Mouse (Mus musculus) MEL (cell line): ENCODE measurements around the gene Gm9964. TPM values are rescaled to one million over a fixed set of nuclear protein-coding genes. Genes with fewer than 3 reads are reported as not detected.
A peak's percentile ranks its signal among the peaks of the same experiment; 100 is the strongest.

Experiments
- DNase-seq: peaks from one replicate; pipeline ENCODE4 v3.0.0; 2011; ENCODE audit warnings: low read depth, low spot score
- H3K27ac ChIP-seq: 2 replicates; pipeline ENCODE4 v1.5.1; 2012; ENCODE audit warnings: low read depth, mild to moderate bottlenecking, control low read depth, low read length, moderate library complexity; ENCODE audit not compliant: control insufficient read depth
- H3K27me3 ChIP-seq, 2 experiments: fragments of 150-350 bp in 1 of 2; sonication (generic) in 1 of 2; 2 replicates each; pipeline ENCODE4 v1.6.1; 2012; ENCODE audit warnings: low read length in 2 of 2, mild to moderate bottlenecking in 2 of 2, improper control_type of control experiment in 1 of 2, moderate library complexity in 1 of 2; ENCODE audit not compliant: insufficient read depth in 2 of 2, control insufficient read depth in 1 of 2
- H3K36me3 ChIP-seq, 2 experiments: 2 replicates each; pipeline ENCODE4 v1.6.1; 2012 to 2014; ENCODE audit warnings: low read length in 2 of 2, improper control_type of control experiment in 1 of 2, inconsistent platforms in 1 of 2, mild to moderate bottlenecking in 1 of 2; ENCODE audit not compliant: insufficient read depth in 2 of 2, control insufficient read depth in 1 of 2
- H3K4me1 ChIP-seq, 2 experiments: fragments of 150-350 bp in 1 of 2; sonication (generic) in 1 of 2; 2 replicates each; pipeline ENCODE4 v1.6.1; 2012; ENCODE audit warnings: low read length in 2 of 2, improper control_type of control experiment in 1 of 2, mild to moderate bottlenecking in 1 of 2; ENCODE audit not compliant: insufficient read depth in 2 of 2, control insufficient read depth in 1 of 2
- H3K4me3 ChIP-seq, 2 experiments: fragments of 150-350 bp in 1 of 2; sonication (generic) in 1 of 2; 2 replicates each; pipeline ENCODE4 v1.5.1; 2012; ENCODE audit warnings: low read depth in 2 of 2, low read length in 2 of 2, mild to moderate bottlenecking in 2 of 2, moderate library complexity in 2 of 2, control low read depth in 1 of 2, improper control_type of control experiment in 1 of 2; ENCODE audit not compliant: control insufficient read depth in 1 of 2, insufficient read depth in 1 of 2
- H3K79me2 ChIP-seq: 2 replicates; pipeline ENCODE4 v1.6.1; 2012; ENCODE audit warnings: mild to moderate bottlenecking, low read length, moderate library complexity; ENCODE audit not compliant: control insufficient read depth, poor library complexity, insufficient read depth
- H3K9ac ChIP-seq: 2 replicates; pipeline ENCODE4 v1.6.1; 2012; ENCODE audit warnings: low read depth, mild to moderate bottlenecking, control low read depth, low read length, moderate library complexity; ENCODE audit not compliant: control insufficient read depth, poor library complexity, severe bottlenecking
- H3K9me3 ChIP-seq: fragments of 150-350 bp; sonication (generic); replicated peaks from 2 replicates; pipeline ENCODE4 v1.6.1; 2012; ENCODE audit warnings: mild to moderate bottlenecking, low read length, improper control_type of control experiment, moderate library complexity; ENCODE audit not compliant: insufficient read depth
- BHLHE40 ChIP-seq: IDR thresholded peaks from 2 replicates; pipeline ENCODE4 v1.6.1; 2012; ENCODE audit warnings: low read depth, mild to moderate bottlenecking, inconsistent platforms, low read length, improper control_type of control experiment, borderline replicate concordance
- CHD2 ChIP-seq: IDR thresholded peaks from 2 replicates; pipeline ENCODE4 v1.6.1; 2011; ENCODE audit warnings: low read length, improper control_type of control experiment
- CTCF ChIP-seq, 3 experiments: IDR thresholded peaks in 2 of 3; conservative IDR thresholded peaks in 1 of 3; 2 replicates each; pipeline ENCODE4 v1.5.1; 2011 to 2012; ENCODE audit warnings: low read length in 3 of 3, low read depth in 2 of 3, mild to moderate bottlenecking in 2 of 3, improper control_type of control experiment in 1 of 3, inconsistent platforms in 1 of 3, mixed read lengths in 1 of 3, moderate library complexity in 1 of 3; ENCODE audit not compliant: control insufficient read depth in 1 of 3, insufficient read depth in 1 of 3, poor library complexity in 1 of 3, severe bottlenecking in 1 of 3
- ELF1 ChIP-seq: IDR thresholded peaks from 2 replicates; pipeline ENCODE4 v1.6.1; 2014; ENCODE audit warnings: low read depth, mild to moderate bottlenecking, inconsistent platforms, low read length, improper control_type of control experiment, moderate library complexity
- ETS1 ChIP-seq: IDR thresholded peaks from 2 replicates; pipeline ENCODE4 v1.6.1; 2012; ENCODE audit warnings: low read depth, mild to moderate bottlenecking, inconsistent platforms, low read length, improper control_type of control experiment, moderate library complexity
- GABPA ChIP-seq: IDR thresholded peaks from 2 replicates; pipeline ENCODE4 v1.6.1; 2012; ENCODE audit warnings: low read depth, mild to moderate bottlenecking, inconsistent platforms, low read length, improper control_type of control experiment, moderate library complexity
- GATA1 ChIP-seq: IDR thresholded peaks from 2 replicates; pipeline ENCODE4 v1.6.1; 2011; ENCODE audit warnings: low read depth, low read length, improper control_type of control experiment
- KAT2A ChIP-seq: conservative IDR thresholded peaks from 2 replicates; pipeline ENCODE4 v1.6.1; 2012; ENCODE audit warnings: low read depth, low read length, improper control_type of control experiment, inconsistent platforms
- MAX ChIP-seq: IDR thresholded peaks from 2 replicates; pipeline ENCODE4 v1.6.1; 2011; ENCODE audit warnings: low read length, improper control_type of control experiment
- MAZ ChIP-seq: IDR thresholded peaks from 2 replicates; pipeline ENCODE4 v1.6.1; 2012; ENCODE audit warnings: low read depth, mild to moderate bottlenecking, inconsistent platforms, low read length, improper control_type of control experiment
- MXI1 ChIP-seq: IDR thresholded peaks from 2 replicates; pipeline ENCODE4 v1.6.1; 2011; ENCODE audit warnings: mild to moderate bottlenecking, low read depth, low read length, improper control_type of control experiment
- MYB ChIP-seq: IDR thresholded peaks from 2 replicates; pipeline ENCODE4 v1.6.1; 2011; ENCODE audit warnings: mild to moderate bottlenecking, low read depth, low read length, improper control_type of control experiment
- MYC ChIP-seq: IDR thresholded peaks from 2 replicates; pipeline ENCODE4 v1.6.1; 2011; ENCODE audit warnings: low read depth, mild to moderate bottlenecking, low read length, improper control_type of control experiment, moderate library complexity
- NELFE ChIP-seq: IDR thresholded peaks from 2 replicates; pipeline ENCODE4 v1.6.1; 2011; ENCODE audit warnings: low read depth, low read length, improper control_type of control experiment
- POLR2AphosphoS2 ChIP-seq: IDR thresholded peaks from 2 replicates; pipeline ENCODE4 v1.6.1; 2011; ENCODE audit warnings: low read length, improper control_type of control experiment
- POLR2AphosphoS5 ChIP-seq: IDR thresholded peaks from 2 replicates; pipeline ENCODE4 v1.6.1; 2012; ENCODE audit warnings: low read depth, borderline replicate concordance, mild to moderate bottlenecking, inconsistent platforms, low read length, moderate library complexity, mixed read lengths
- RAD21 ChIP-seq: IDR thresholded peaks from 2 replicates; pipeline ENCODE4 v1.6.1; 2011; ENCODE audit warnings: mild to moderate bottlenecking, low read depth, low read length, improper control_type of control experiment
- SIN3A ChIP-seq: IDR thresholded peaks from 2 replicates; pipeline ENCODE4 v1.6.1; 2012; ENCODE audit warnings: low read length, improper control_type of control experiment, inconsistent platforms
- SMC3 ChIP-seq: IDR thresholded peaks from 2 replicates; pipeline ENCODE4 v1.6.1; 2011; ENCODE audit warnings: low read depth, low read length, improper control_type of control experiment
- TAL1 ChIP-seq: IDR thresholded peaks from 2 replicates; pipeline ENCODE4 v1.6.1; 2012; ENCODE audit warnings: mild to moderate bottlenecking, inconsistent platforms, low read length, moderate library complexity, mixed read lengths
- TBP ChIP-seq: IDR thresholded peaks from 2 replicates; pipeline ENCODE4 v1.8.0; 2011; ENCODE audit warnings: low read depth, low read length, improper control_type of control experiment
- TCF12 ChIP-seq: IDR thresholded peaks from 2 replicates; pipeline ENCODE4 v1.6.1; 2014; ENCODE audit warnings: low read depth, mild to moderate bottlenecking, inconsistent platforms, low read length, improper control_type of control experiment, moderate library complexity
- UBTF ChIP-seq: IDR thresholded peaks from 2 replicates; pipeline ENCODE4 v1.6.1; 2012; ENCODE audit warnings: low read depth, mild to moderate bottlenecking, inconsistent platforms, low read length, improper control_type of control experiment, moderate library complexity, borderline replicate concordance; ENCODE audit not compliant: insufficient read depth
- ZC3H11A ChIP-seq: IDR thresholded peaks from 2 replicates; pipeline ENCODE4 v1.6.1; 2012; ENCODE audit warnings: low read depth, mild to moderate bottlenecking, inconsistent platforms, low read length, improper control_type of control experiment
- ZKSCAN1 ChIP-seq: IDR thresholded peaks from 2 replicates; pipeline ENCODE4 v1.6.1; 2012; ENCODE audit warnings: low read depth, mild to moderate bottlenecking, inconsistent platforms, low read length, improper control_type of control experiment, moderate library complexity
- ZNF384 ChIP-seq: IDR thresholded peaks from 2 replicates; pipeline ENCODE4 v1.6.1; 2012; ENCODE audit warnings: low read depth, mild to moderate bottlenecking, inconsistent platforms, low read length, improper control_type of control experiment
- polyA plus RNA-seq, 2 experiments: library from polyadenylated mRNA; stranded (reverse) in 1 of 2; unstranded in 1 of 2; fragments of >175 nt in 1 of 2; fragments of >200 nt in 1 of 2; gene quantifications; 2 replicates each; pipeline versions ENCODE4 v1.2.1 to v1.2.4; 2012; ENCODE audit warnings: low replicate concordance in 2 of 2, low read depth in 1 of 2; ENCODE audit not compliant: insufficient read length in 2 of 2, insufficient read depth in 1 of 2, missing spikeins in 1 of 2
- total RNA-seq: library from RNA; depleted of rRNA; stranded (reverse); fragments of 300-350 nt; gene quantifications from 2 replicates; pipeline ENCODE4 v1.2.3, GENCODE M21; 2012

Gene Gm9964
- total and polyA plus RNA-seq, 3 experiments, result not detected

DNA sequence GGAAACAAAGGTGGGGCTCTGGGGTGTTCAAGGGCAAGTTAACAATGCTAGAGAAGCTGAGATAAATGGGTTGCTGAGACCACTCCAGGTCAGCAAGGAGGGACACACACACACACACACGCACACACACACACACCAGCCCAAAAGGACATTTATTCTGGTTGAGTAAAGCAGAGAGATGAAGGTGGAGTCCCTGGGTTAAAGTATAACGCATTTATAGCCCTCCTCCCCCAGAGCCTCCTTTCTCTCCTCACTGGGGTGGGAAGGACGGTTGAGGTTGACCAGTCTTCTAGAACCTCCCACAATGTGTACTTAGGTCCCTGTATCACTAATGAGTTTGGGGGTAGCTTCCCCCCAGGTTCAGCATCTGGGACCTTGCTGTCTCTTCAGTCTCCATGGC, 4.6 kb downstream of the Gm9964 start:
- H3K4me3 ChIP-seq, result no peak overlapping the region
- H3K27me3 ChIP-seq, result no peaks in the 10 kb centered on the region
- no peak overlapping the region for H3K9ac ChIP-seq
- peaks cover 0 to 17% of the 10 kb centered on the region in 2 experiments; a peak in 2 of 4 replicates for H3K36me3 ChIP-seq
- H3K79me2 ChIP-seq, result no peaks in the 10 kb centered on the region
- H3K4me1 ChIP-seq, result peaks cover 9 to 24% of the 10 kb centered on the region in 2 experiments
- H3K27ac ChIP-seq, result no peak overlapping the region
- no peaks in the 10 kb centered on the region for H3K9me3 ChIP-seq
- TF ChIP-seq TBP (no peak), MXI1 (no peak), RAD21 (no peak), BHLHE40 (no peak), POLR2AphosphoS2 (no peak), TAL1 (no peak), UBTF (no peak), MYC (no peak), MYB (no peak), CHD2 (no peak), GATA1 (no peak), MAX (no peak)
- no peak for DNase-seq

DNA sequence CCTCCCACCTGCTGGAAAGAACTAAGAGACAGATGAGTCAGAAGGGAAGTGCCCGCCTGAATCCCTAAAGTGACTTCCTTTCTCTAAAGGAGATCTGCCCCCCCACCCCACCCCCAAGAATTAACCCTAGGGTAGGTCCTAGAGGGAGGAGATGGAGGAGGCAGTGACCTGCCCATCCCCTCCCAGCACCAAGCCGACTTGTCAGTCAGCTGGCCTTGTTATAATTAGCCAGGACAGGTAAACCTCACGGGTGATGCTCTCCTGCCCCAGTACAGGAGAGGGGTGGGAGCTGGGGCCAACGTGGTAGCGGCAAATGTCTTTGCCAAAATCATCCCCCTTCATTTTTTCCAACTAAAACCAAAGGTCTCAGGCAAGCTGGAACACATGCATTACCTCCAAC, 5.1 kb downstream of the Gm9964 start:
- Histone ChIP-seq H3K36me3 (peaks cover 0 to 16% of the 10 kb centered on the region in 2 experiments; a peak in 2 of 4 replicates), H3K79me2 (no peaks in the 10 kb centered on the region), H3K9ac (no peak overlapping the region), H3K27ac (no peak overlapping the region), H3K4me1 (peaks cover 11 to 23% of the 10 kb centered on the region in 2 experiments), H3K27me3 (no peaks in the 10 kb centered on the region), H3K4me3 (no peak overlapping the region), H3K9me3 (no peaks in the 10 kb centered on the region)
- TF ChIP-seq POLR2AphosphoS5 (no peak), ZNF384 (no peak), MXI1 (no peak), CTCF (IDR thresholded peaks at IDR 0.05 in 2 of 3, conservative IDR thresholded peaks at IDR 0.05 in 1 of 3; ENCODE audit: control insufficient read depth in 1 of 3, insufficient read depth in 1 of 3, low read depth in 2 of 3, low read length in 3 of 3, poor library complexity in 1 of 3, severe bottlenecking in 1 of 3) (no peak), MAZ (no peak), MAX (no peak)
- DNase-seq, result no peak

DNA sequence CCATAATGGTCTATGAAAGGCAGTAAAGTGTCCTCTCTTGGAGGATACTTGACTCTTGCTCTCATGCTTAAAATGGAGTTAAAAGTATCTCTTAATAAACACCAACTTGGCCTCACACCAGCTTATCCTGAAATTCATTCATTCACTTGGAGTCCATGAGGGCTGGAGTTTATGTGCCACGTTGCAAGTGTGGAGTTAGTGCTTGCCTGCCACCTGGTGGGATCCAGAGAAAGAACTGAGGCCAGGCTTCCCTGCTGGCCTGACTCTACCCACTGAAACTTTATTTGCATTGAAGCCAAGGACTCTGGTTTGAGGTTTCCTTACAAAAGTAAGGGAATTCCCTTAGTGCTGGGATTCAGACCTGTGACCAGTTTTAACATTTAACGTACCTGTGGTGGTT, 6.2 kb downstream of the Gm9964 start:
- TF ChIP-seq MAX, result peak; percentile 39; the same call in 1 of the 2 replicates
- TF ChIP-seq ZKSCAN1, result no peak
- peak; percentile 80 for TF ChIP-seq RAD21
- TF ChIP-seq NELFE, result no peak
- TF ChIP-seq TCF12, result peak; percentile 21; the same call in 1 of the 2 replicates
- TF ChIP-seq SIN3A, result 0 out of 2 replicates have a peak, but pooled peaks have one; percentile 28
- TF ChIP-seq CTCF (IDR thresholded peaks at IDR 0.05 in 2 of 3, conservative IDR thresholded peaks at IDR 0.05 in 1 of 3; ENCODE audit: control insufficient read depth in 1 of 3, insufficient read depth in 1 of 3, low read depth in 2 of 3, low read length in 3 of 3, poor library complexity in 1 of 3, severe bottlenecking in 1 of 3), result peak; percentile 24 to 82 (median 74); a peak in 5 of 6 replicates
- TF ChIP-seq SMC3, result peak; percentile 88
- TF ChIP-seq GABPA, result no peak; the same call in 1 of the 2 replicates
- no peak for TF ChIP-seq KAT2A
- 0 out of 2 replicates have a peak, but pooled peaks have one; percentile 16 for TF ChIP-seq ELF1
- TF ChIP-seq MYC, result peak; percentile 46; the same call in 1 of the 2 replicates
- TF ChIP-seq CHD2, result no peak
- TF ChIP-seq ETS1, result no peak
- TF ChIP-seq ZC3H11A, result peak; percentile 88

More for the DNA sequence above, 6.2 kb downstream of the Gm9964 start:
- H3K79me2 ChIP-seq, result no peaks in the 10 kb centered on the region
- H3K4me1 ChIP-seq, result peaks cover 15 to 31% of the 10 kb centered on the region in 2 experiments
- DNase-seq, result peak; percentile 60
- no peak overlapping the region for H3K4me3 ChIP-seq
- no peak overlapping the region for H3K9ac ChIP-seq
- H3K27me3 ChIP-seq, result no peaks in the 10 kb centered on the region
- H3K9me3 ChIP-seq, result no peaks in the 10 kb centered on the region
- no peak overlapping the region for H3K27ac ChIP-seq
- H3K36me3 ChIP-seq, result peaks cover 0 to 20% of the 10 kb centered on the region in 2 experiments; a peak in 2 of 4 replicates
